Mouse (Mus musculus): ENCODE measurements around the gene Lct. TPM values are rescaled to one million over a fixed set of nuclear protein-coding genes. Genes with fewer than 3 reads are reported as not detected.
A peak's percentile ranks its signal among the peaks of the same experiment; 100 is the strongest.

Gene Lct
- total and polyA plus RNA-seq, 3 experiments = 0.07 to 0.14 (median 0.08) TPM

DNA sequence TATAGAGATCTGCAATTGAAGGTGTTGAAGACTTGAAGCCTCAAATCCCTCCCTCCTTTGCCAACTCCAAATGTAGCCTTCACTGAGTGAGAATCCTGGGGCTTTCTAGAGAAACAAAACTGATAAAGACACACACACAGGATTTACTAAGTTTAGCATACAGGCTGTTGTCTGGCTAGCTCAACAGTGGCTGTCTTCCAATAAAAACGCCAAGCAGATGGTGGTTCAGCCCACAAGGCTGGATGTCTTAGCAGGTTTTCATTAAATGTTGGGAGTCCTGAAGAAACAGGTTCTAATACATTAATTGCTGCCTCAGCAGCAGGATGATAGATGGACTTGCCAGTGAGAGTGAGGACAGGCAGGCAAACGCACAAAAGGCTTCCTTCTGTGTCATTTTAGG is 32.5 kb upstream of the Lct start:
- H3K36me3 ChIP-seq (replicated peaks in 1 of 2; ENCODE audit: control insufficient read depth in 1 of 2, insufficient read depth in 1 of 2, low read length in 1 of 2) = peaks cover 25 to 47% of the 10 kb centered on the region in 2 experiments
- TF ChIP-seq CHD2 (IDR thresholded peaks at IDR 0.05; ENCODE audit: low read length) = no peak
- no peak for TF ChIP-seq NELFE (IDR thresholded peaks at IDR 0.05; ENCODE audit: low read depth, low read length)
- no peak for TF ChIP-seq ZMIZ1 (IDR thresholded peaks at IDR 0.05; ENCODE audit: low read depth, low read length)
- no peak for TF ChIP-seq CTCF (conservative IDR thresholded peaks at IDR 0.05 in 1 of 2, IDR thresholded peaks at IDR 0.05 in 1 of 2; ENCODE audit: low read depth in 2 of 2, low read length in 2 of 2)
- TF ChIP-seq MEF2A (IDR thresholded peaks at IDR 0.05; ENCODE audit: borderline replicate concordance, low read depth, low read length) = no peak
- no peaks in the 10 kb centered on the region for H3K27me3 ChIP-seq (replicated peaks)
- in situ Hi-C loops (cut with MboI; ENCODE audit: low pct_ligation_motif_present, low pct_unique_long_range_greater_than_20kb, low sequenced_read_pairs) = loop anchor here (10.0 kb wide), 2 partner anchors 224 to 364 kb away; no protein-coding TSS in a partner anchor
- no peak overlapping the region for H3K4me2 ChIP-seq (ENCODE audit: insufficient read depth, low read depth, poor library complexity, severe bottlenecking)
- dilution Hi-C loops (cut with MboI; ENCODE audit: extremely low pct_ligation_motif_present, extremely low pct_unique_long_range_greater_than_20kb, low sequenced_read_pairs) = no loop called here
- H3K79me2 ChIP-seq (replicated peaks; ENCODE audit: control insufficient read depth, extremely low read depth, insufficient read depth, poor library complexity, severe bottlenecking) = peaks cover 37% of the 10 kb centered on the region
- no peaks in the 10 kb centered on the region for H3K9me3 ChIP-seq (replicated peaks; ENCODE audit: low read length)
- peak overlapping the region; percentile 76; the same call in 1 of the 2 replicates for H3K9ac ChIP-seq (ENCODE audit: insufficient read depth, low read depth)
- H3K4me1 ChIP-seq (ENCODE audit: control insufficient read depth in 1 of 2, insufficient read depth in 2 of 2) = peaks cover 0 to 27% of the 10 kb centered on the region in 2 experiments; a peak in 2 of 4 replicates
- H3K4me3 ChIP-seq (replicated peaks in 1 of 3; ENCODE audit: low read depth in 2 of 3, low read length in 2 of 3, poor library complexity in 1 of 3) = no peak overlapping the region
- H3K27ac ChIP-seq (ENCODE audit: insufficient read depth, low read depth) = no peak overlapping the region
- DNase-seq (ENCODE audit: extremely low read depth) = no peak

DNA sequence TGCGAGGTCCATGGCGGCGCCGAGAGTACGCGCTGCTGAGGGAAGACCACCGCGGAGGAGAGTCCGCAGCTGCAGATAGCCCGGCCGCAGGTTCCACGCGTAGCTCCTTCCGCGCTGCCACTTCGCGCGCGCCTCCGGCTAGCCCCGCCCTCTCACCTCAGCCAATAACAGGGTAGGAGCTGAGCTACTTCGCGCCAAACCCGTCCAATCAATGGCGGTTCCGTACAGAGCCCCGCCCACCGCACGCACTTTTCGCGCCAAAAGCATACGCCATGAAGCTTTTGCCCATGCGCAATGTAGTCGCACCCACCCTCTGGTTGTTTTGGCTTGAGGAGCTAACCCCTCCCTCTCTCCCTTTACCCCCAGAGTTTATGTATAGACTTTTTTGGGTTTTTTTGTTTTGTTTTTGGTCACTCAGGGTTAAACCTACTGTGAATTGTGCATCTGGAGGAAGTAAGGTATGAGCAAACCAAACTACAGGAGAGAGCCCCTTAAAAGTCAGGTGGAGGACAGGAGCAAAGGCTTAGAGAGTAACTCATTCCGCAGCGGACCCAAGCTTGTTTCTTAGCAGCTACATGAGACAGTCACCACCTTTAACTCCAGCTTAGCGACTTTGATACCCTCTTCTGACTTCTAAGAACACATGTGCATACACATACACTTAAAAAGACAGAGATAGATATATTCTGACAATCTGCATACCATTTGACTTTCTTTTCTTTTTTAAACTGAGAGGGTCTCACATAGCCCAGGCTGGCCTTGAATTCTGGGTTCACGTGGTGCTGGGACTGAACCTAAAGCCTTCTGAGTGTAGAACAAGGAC is 31.6 kb upstream of the Lct start, which contains the start of gene Mcm6:
Gene Mcm6 (minus strand): TSS at position 111 of the 823 bp plus-strand sequence.
- Histone ChIP-seq H3K4me2 (ENCODE audit: insufficient read depth, low read depth, poor library complexity, severe bottlenecking) (peak within 1 kb of the TSS; percentile 99), H3K27ac (ENCODE audit: insufficient read depth, low read depth) (peak within 1 kb of the TSS; percentile 83), H3K27me3 (replicated peaks) (no peaks in the 10 kb centered on the region), H3K4me3 (replicated peaks in 1 of 3; ENCODE audit: low read depth in 2 of 3, low read length in 2 of 3, poor library complexity in 1 of 3) (peak within 1 kb of the TSS; percentile 77 to 95 (median 85)), H3K9ac (ENCODE audit: insufficient read depth, low read depth) (peak within 1 kb of the TSS; percentile 76), H3K9me3 (replicated peaks; ENCODE audit: low read length) (no peaks in the 10 kb centered on the region), H3K79me2 (replicated peaks; ENCODE audit: control insufficient read depth, extremely low read depth, insufficient read depth, poor library complexity, severe bottlenecking) (peaks cover 45% of the 10 kb centered on the region), H3K4me1 (ENCODE audit: control insufficient read depth in 1 of 2, insufficient read depth in 2 of 2) (peaks cover 0 to 35% of the 10 kb centered on the region in 2 experiments; a peak in 2 of 4 replicates), H3K36me3 (replicated peaks in 1 of 2; ENCODE audit: control insufficient read depth in 1 of 2, insufficient read depth in 1 of 2, low read length in 1 of 2) (peaks cover 23 to 49% of the 10 kb centered on the region in 2 experiments)
- in situ Hi-C loops (cut with MboI; ENCODE audit: low pct_ligation_motif_present, low pct_unique_long_range_greater_than_20kb, low sequenced_read_pairs) (loop anchor here (10.0 kb wide), 2 partner anchors 225 to 365 kb away; no protein-coding TSS in a partner anchor), dilution Hi-C loops (cut with MboI; ENCODE audit: extremely low pct_ligation_motif_present, extremely low pct_unique_long_range_greater_than_20kb, low sequenced_read_pairs) (no loop called here)
- DNase-seq (ENCODE audit: extremely low read depth) = peak; percentile 98
- TF ChIP-seq IRF4 (IDR thresholded peaks at IDR 0.05; ENCODE audit: low read depth, low read length) (peak; percentile 64), SMC3 (IDR thresholded peaks at IDR 0.05; ENCODE audit: low read depth, low read length) (no peak), ETS1 (conservative IDR thresholded peaks at IDR 0.05; ENCODE audit: low read depth, low read length) (peak; percentile 55), CHD2 (IDR thresholded peaks at IDR 0.05; ENCODE audit: low read length) (peak; percentile 79; the same call in 1 of the 2 replicates), NELFE (IDR thresholded peaks at IDR 0.05; ENCODE audit: low read depth, low read length) (peak; percentile 88), EP300 (IDR thresholded peaks at IDR 0.05; ENCODE audit: low read length) (peak; percentile 32; the same call in 1 of the 2 replicates), SIN3A (IDR thresholded peaks at IDR 0.05; ENCODE audit: low read length) (peak; percentile 96), POLR2AphosphoS2 (IDR thresholded peaks at IDR 0.05; ENCODE audit: low read depth, low read length) (peak; percentile 91), RAD21 (IDR thresholded peaks at IDR 0.05; ENCODE audit: low read depth, low read length) (no peak), USF1 (IDR thresholded peaks at IDR 0.05; ENCODE audit: low read depth, low read length) (no peak), ELF1 (IDR thresholded peaks at IDR 0.05; ENCODE audit: low read depth, low read length) (peak; percentile 86), MEF2A (IDR thresholded peaks at IDR 0.05; ENCODE audit: borderline replicate concordance, low read depth, low read length) (peak; percentile 38; the same call in 1 of the 2 replicates), ZC3H11A (IDR thresholded peaks at IDR 0.05; ENCODE audit: low read depth, low read length) (no peak), MXI1 (IDR thresholded peaks at IDR 0.05; ENCODE audit: low read depth, low read length) (peak; percentile 96), E2F4 (IDR thresholded peaks at IDR 0.05; ENCODE audit: insufficient replicate concordance, low read depth, low read length) (peak; percentile 99), POLR2A (IDR thresholded peaks at IDR 0.05; ENCODE audit: low read depth, low read length) (peak; percentile 82), KAT2A (IDR thresholded peaks at IDR 0.05; ENCODE audit: insufficient replicate concordance, low read length) (peak; percentile 88), JUN (IDR thresholded peaks at IDR 0.05; ENCODE audit: insufficient read depth, low read depth, low read length) (no peak), MAFK (IDR thresholded peaks at IDR 0.05; ENCODE audit: insufficient replicate concordance, low read length) (no peak), JUND (conservative IDR thresholded peaks at IDR 0.05; ENCODE audit: low read depth, low read length) (no peak), CHD1 (IDR thresholded peaks at IDR 0.05; ENCODE audit: low read depth, low read length) (0 out of 2 replicates have a peak, but pooled peaks have one; percentile 37), CTCF (conservative IDR thresholded peaks at IDR 0.05 in 1 of 2, IDR thresholded peaks at IDR 0.05 in 1 of 2; ENCODE audit: low read depth in 2 of 2, low read length in 2 of 2) (no peak), MYC (IDR thresholded peaks at IDR 0.05; ENCODE audit: low read depth, low read length) (peak; percentile 55), PAX5 (IDR thresholded peaks at IDR 0.05; ENCODE audit: low read length) (no peak), ZKSCAN1 (IDR thresholded peaks at IDR 0.05; ENCODE audit: borderline replicate concordance, low read depth, low read length) (no peak), TCF12 (IDR thresholded peaks at IDR 0.05; ENCODE audit: low read depth, low read length) (peak; percentile 72), NRF1 (IDR thresholded peaks at IDR 0.05; ENCODE audit: low read depth, low read length) (peak; percentile 87), RCOR1 (conservative IDR thresholded peaks at IDR 0.05; ENCODE audit: low read depth, low read length) (peak; percentile 82; the same call in 1 of the 2 replicates)

Measured in CH12.LX (cell line).